Mouse (Mus musculus): Measurements from ENCODE around the gene Dlg1.
"Not testable (repeated sequence)": the region's sequence is repeated elsewhere in the genome, so short reads cannot be mapped to it uniquely, and the experiment has no call there.

The Dlg1 gene

DNA sequence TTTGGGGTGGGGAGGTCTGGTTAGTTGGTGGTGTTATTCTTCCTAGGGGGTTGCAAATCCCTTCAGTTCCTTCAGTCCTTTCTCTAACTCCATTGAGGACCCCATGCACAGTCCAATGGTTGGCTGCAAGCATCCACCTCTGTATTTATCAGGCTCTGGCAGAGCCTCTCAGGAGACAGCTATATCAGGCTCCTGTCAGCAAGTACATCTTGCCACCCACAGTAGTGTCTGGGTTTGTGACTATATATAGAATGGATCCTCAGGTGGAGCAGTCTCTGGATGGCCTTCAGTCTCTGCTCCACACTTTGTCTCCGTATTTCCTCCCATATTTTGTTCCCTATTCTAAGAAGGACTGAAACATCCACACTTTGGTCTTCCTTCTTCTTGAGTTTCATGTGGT, 67.7 kb downstream of the Dlg1 start:
- not testable (repeated sequence) for DNase-seq (ENCODE audit: low read depth, low spot score)

DNA sequence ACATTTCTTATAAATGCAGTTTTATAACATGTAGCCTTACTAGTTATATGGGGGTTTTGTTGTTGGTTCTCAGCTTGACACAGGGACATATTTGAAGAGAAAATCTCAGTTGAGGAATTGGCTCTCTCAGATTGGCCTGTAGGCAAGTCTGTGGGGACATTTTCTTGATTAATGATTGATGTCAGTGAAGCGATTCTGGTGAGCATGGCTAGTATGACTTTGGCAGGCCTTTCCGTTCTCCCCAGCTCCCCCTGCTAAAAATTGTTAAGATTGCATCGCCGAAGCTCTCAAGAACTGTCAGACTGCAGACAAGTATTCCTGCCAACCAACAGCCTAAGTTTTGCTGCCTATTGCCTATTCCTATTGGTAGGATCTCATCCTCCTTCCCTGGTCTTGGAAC, 73.8 kb downstream of the Dlg1 start:
- no peak for DNase-seq (ENCODE audit: low read depth, low spot score)

- DNase-seq (ENCODE audit: low read depth, low spot score) = no peak
Measured at GRCm38 (mm10) chr16:31737761-31738160, 74.5 kb downstream of the Dlg1 start.

GRCm38 (mm10) chr16:31740271-31740670, 77.0 kb downstream of the Dlg1 start:
- DNase-seq (ENCODE audit: low read depth, low spot score) = no peak

GRCm38 (mm10) chr16:31740704-31741103, 77.5 kb downstream of the Dlg1 start:
- DNase-seq (ENCODE audit: low read depth, low spot score) = peak; percentile 29

DNA sequence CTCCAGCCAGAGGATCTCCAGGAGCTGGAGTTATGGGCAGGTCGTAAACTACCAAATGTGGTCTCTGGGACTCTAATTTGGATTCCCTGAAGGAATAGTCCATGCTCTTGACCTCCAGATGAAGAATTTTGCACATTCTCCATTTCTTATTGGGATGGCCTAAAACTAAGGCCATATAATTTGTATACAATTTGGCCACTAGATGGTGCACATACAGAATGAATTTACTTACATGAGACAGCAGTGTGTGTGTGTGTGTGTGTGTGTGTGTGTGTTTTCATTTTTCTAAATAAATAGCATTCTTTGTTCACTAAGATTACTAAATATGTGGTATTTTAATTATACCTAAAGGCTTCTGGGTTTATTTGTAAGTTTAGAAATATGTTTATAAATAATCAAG, 87.3 kb downstream of the Dlg1 start:
- DNase-seq (ENCODE audit: low read depth, low spot score) = peak; percentile 39

DNA sequence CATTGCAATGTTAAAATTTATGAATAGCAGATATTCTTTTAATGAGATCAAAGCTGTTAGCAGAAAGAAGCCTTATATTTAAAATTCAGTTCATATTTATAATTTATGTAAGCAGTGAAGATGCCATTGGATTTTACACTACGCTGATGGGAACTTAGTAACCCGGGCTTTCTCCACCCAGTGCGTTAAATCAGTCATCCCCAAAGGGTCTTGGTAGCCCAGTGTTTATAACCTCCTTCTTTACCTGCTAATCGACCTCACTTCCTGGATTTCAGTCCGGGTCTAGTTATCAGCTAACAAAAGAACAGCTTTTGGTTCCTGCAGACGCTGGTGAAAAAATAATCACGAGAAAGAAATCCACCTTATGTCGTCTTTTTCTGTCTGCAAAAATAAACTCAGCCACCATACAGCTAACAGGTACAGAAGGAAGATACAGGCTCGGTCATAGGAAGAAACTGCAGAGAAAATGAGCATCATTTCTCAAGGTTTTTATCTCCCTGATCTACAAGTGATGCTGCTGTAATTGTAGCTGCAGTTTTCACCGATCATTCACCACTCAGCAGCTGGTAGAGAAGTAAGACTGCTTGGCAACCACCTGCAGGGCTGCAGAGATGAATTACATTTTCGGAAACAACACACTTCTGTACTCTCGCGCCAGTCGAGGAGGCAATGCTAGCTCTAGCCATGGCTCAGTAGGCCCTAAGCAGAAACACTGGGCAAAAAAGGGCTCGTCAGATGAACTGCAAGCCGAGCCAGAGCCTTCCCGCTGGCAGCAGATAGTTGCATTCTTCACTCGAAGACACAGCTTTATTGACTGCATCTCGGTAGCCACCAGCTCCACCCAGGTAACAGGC, 91.2 kb downstream of the Dlg1 start:
- DNase-seq (ENCODE audit: low read depth, low spot score) = no peak

- no peak for DNase-seq (ENCODE audit: low read depth, low spot score)
Measured at GRCm38 (mm10) chr16:31755053-31755452, 91.8 kb downstream of the Dlg1 start.

GRCm38 (mm10) chr16:31756436-31756835, 93.2 kb downstream of the Dlg1 start:
- DNase-seq (ENCODE audit: low read depth, low spot score) = no peak

DNA sequence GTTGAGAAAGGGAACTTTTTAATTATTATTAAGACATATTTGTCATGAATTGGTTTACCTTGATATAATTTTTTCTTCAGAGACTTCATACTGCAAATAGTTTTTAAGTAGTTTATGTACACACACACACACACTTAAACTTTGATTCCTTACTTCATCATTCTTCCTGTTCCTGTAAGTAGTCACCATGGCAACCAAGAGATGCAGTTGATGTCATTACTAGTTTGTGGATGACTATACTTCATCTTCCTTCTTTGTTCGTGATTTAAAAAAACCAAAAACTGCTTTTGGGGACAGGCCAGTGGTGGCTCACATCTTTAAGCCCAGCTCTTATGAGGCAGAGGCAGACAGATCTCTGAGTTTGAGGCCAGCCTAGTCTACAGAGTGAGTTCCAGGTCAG, 94.4 kb downstream of the Dlg1 start:
- no peak for DNase-seq (ENCODE audit: low read depth, low spot score)

GRCm38 (mm10) chr16:31759416-31759815, 96.2 kb downstream of the Dlg1 start:
- DNase-seq (ENCODE audit: low read depth, low spot score) = no peak

- DNase-seq (ENCODE audit: low read depth, low spot score) = no peak
Measured at GRCm38 (mm10) chr16:31766298-31766697, 103.1 kb downstream of the Dlg1 start.

GRCm38 (mm10) chr16:31766715-31767114, 103.5 kb downstream of the Dlg1 start:
- DNase-seq (ENCODE audit: low read depth, low spot score) = no peak

DNA sequence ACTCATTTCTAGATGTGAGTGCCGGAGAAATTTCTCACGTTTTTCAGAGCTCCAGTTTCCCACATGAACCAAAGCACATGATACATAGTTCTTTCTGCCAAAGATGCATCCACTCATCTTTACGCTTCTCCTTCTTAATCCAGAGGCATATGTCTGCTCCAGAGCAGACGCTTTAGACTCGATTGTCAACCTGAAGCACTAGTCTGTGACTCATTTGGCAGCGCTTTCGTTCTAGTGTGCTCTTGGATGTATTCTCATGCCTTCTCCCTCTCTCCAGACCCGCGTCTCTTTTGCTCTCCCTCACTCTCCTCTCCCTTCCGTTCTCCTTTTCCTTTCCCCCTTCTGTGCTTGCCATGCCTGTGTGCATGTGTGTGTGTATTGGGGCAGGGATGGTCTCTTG, 112.7 kb downstream of the Dlg1 start:
- no peak for DNase-seq (ENCODE audit: low read depth, low spot score)

DNA sequence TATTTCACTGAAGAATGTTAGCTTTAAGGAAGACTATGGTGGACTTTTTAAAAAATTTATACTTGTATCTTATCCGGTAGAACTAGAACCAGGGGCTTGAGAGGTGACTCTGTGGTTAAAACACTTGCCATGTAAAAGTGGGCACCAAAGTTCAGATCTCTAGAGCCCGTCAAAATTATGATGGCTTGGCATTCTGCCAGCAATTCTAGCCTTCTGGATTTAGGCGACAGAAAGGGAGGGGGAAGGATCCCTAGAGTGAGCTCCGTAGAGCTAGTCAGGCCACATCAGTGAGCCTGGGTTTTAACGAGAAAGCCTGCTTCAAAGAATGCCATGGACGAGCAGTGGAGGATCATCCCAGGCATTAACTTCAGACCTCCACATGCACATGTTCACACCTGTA, 117.8 kb downstream of the Dlg1 start:
- DNase-seq (ENCODE audit: low read depth, low spot score) = no peak

GRCm38 (mm10) chr16:31790056-31790455, 126.8 kb downstream of the Dlg1 start:
- no peak for DNase-seq (ENCODE audit: low read depth, low spot score)

GRCm38 (mm10) chr16:31803644-31804043, 140.4 kb downstream of the Dlg1 start:
- no peak for DNase-seq (ENCODE audit: low read depth, low spot score)

DNA sequence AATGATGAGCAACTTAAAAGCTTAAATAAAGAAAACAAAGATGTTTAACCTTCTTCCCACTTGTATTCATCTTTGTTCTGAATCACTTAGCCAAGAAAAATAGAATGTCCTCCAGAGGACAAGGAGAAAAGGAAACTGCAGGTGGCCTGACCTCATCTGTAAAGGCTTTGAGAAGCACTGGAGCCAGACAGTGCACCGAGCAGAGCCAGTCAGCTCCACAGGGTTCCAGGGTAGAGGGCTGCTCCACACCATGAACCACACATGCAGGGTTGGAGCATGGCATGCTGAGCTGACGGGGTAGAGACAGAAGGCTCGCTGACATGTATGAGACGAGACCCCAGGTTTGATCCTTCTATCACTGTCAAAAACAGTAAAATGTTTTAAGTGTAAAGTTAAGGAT, 162.8 kb downstream of the Dlg1 start:
- DNase-seq (ENCODE audit: low read depth, low spot score) = peak; percentile 16

- DNase-seq (ENCODE audit: low read depth, low spot score) = no peak
Measured at GRCm38 (mm10) chr16:31830726-31831125, 167.5 kb downstream of the Dlg1 start.

GRCm38 (mm10) chr16:31832630-31833422, 169.6 kb downstream of the Dlg1 start:
- no peak for DNase-seq (ENCODE audit: low read depth, low spot score)

DNA sequence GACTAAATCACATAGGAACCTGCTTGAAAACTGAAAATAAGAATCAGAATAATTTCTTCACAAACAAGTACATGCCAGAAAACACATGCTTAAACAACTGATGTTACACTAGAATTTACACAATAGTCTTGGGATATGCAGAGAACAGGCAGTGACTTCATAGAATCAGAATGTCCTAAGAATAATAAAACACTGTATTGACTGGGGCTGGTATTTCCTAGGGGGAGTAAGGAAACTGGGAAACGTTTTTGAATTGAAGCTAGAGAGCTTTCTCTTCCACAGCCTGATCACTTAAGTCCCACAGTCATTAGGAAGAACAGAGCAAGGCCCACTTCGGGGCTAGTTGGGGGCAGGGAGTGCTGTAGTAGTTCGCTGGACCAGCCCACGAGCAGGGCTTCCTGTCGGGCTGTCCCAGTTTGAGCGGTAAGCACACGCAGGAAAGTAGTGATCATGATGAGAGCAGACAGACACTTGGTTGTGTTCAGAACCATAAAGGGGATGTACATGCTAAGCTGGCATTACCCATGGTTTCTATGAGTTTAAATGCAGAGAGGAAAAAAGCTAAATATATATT, 170.9 kb downstream of the Dlg1 start:
- no peak for DNase-seq (ENCODE audit: low read depth, low spot score)

DNA sequence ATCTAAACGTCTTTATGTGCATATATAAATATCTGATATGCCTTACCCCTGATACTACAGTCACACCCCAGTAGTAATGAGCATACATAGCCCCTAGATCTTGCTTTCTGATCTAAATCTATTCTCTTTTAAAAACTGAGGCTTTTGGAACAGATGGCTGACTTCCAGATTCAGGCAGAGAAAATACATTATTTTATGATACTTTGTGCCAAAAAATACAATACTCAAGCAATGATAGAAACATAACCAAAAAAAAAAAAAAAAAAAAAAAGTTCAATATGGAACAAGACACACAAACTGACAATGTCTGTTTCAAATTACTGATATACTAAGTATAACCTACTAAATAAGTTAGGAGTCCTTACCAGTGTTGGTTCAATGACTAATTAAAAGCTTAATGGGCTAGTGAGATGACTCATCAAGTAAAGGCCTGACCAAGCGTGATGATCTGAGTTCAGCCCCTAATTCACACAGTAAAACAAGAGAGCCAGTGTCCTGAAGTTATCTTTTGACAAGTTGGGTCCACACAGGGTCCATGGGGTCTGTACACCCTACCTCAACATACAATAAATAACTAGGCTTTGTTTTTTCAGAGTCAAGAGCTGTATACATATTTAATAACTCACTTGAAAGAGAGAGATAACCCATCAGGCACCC, 171.5 kb downstream of the Dlg1 start:
- no peak for DNase-seq (ENCODE audit: low read depth, low spot score)

Measured in ES-CJ7 (cell line).